Mouse (Mus musculus): ENCODE results near the gene Gm11444.

Gm11444 gene

DNA sequence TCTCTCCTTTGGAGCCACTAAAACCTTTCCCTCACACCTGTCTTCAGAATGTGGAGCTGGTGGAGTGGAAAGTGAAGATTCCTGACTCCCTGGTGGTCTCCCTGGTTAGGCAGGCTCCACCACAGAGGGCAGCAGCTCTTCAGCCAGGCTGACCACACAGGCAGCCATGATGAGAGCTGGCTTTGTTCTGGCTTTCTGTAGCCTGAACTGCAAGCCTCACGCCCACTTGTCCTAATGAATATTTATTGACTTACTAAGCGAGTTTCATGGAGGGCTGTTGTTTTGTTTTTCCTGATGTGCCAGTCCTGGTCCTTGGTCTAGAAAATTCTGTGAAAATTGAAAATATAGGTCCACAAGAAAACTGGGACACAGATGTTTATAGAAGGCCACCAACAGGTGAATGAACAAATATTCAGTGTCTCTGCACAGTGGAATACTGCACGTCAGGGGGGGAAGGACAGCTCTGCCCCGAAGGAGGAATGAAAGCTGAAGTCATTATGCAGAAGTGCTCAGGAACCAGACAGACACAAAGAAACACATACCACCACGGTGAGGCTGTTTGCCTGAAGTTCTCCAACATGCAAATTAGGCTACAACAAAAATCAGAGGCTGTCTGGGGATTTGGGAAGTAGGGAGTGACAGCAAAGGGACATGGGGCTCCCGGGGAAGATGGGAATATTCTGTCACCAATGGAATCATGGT is 8.0 kb upstream of the Gm11444 start:
- no peak for DNase-seq (ENCODE audit: low spot score in 2 of 2)

DNA sequence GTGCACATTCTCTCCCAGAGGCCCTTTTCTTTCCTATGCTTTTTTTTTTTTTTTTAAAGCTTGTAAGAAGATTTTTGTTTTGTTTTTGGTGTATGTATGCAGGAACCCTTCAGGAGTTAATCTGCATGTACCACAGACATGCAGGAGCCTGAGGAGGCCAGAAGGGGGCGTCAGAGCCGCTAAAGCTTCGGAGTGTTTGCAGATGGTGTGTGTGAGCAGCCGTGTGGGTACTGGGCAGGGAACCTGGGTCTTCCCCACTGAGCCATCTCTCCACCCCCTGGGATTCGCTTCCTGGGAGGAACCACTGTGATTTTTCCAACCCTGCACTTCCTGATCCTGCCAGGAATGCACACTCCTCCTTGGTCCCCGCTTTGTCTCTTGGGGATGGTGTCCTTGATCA is 625 bp upstream of the Gm11444 start:
- DNase-seq (ENCODE audit: low spot score in 2 of 2), result no peak

DNA sequence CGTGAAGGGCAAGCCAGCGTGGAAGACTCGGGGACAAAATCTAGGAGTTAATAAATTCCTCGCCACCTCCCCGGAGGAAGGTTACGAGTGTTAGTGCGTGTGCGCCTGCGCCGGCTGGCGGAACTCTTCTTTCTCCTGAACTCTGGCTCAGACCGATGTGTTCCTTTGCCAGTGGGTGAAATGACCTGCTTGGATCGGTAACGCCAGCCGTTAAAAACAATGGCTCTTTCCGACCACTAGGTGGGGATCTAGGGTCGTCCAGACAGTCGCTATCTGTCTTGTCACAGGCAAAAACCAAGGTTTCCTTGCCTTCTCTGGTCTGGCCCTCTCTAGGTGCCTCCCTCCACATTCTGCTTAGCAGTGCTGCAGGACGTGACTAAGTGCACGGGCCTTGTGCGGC is 1.1 kb downstream of the Gm11444 start:
- DNase-seq (ENCODE audit: low spot score in 2 of 2), result peak in 1 of 2 experiments; percentile 60

DNA sequence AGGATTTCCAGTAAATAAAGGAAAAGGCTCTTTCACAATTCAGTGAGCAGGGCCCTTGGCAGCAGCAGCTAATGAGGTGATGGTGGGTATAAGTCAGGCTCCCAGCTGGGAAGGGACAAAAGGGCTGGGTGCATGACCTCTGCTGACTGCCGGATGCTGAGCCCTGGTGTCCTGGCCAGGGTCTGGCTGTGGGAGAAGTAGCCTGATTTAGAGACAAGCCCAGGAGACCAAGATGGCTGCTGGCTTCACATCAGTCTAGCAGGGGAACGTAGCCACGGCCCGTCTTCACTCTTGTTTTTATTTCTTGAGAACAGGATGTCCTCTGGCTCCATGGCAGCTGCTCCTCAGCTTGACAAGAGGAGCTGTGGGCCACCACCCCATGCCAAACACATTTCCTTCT is 3.6 kb downstream of the Gm11444 start:
- no peak for DNase-seq (ENCODE audit: low spot score in 2 of 2)

DNA sequence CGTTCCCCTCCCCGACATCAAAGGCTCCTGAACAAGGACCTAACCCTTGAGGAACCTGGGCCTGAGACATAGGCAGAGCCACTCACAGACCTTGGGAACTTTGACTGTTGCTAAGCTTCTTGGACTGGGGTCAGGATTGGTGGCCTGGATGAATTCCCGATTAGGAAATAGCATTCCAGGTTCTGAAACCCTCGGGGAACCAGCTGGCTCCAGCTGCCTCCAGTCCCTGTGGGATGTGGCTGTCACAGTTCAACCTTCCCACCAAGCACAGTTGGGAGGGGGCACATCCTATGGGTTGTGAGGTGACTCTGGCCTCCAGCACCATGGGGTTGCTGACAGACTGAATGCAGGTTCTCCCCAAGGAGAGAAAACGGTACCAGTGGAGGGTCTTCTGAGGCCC is 4.2 kb downstream of the Gm11444 start:
- DNase-seq (ENCODE audit: low spot score in 2 of 2), result no peak

DNA sequence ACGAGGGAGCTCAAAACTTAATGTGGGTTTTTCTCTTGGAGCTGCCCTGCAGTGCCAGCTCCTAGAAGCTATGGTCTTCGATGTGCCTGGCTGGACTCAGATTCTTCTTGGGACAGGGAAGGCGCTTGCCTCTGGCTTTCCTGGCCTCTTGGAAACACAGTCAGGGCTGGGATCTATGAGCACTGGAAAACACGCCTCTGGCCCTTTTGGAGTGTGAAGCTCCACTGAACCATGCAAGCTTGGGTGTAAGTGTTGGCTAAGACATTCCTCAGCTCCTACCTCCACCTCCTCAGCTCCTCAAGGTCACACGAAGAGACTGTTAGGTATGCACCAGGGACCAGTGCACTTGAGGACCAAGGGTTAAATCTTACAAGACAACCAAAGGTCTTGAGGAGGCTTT is 5.2 kb downstream of the Gm11444 start:
- no peak for DNase-seq (ENCODE audit: low spot score in 2 of 2)

GRCm38 (mm10) chr11:85844144-85844965 is 5.8 kb downstream of the Gm11444 start:
- peak in 1 of 2 experiments; percentile 80 for DNase-seq (ENCODE audit: low spot score in 2 of 2)

- DNase-seq (ENCODE audit: low spot score in 2 of 2), result peak in 1 of 2 experiments; percentile 31
Measured at GRCm38 (mm10) chr11:85843347-85843692, 6.8 kb downstream of the Gm11444 start.

DNA sequence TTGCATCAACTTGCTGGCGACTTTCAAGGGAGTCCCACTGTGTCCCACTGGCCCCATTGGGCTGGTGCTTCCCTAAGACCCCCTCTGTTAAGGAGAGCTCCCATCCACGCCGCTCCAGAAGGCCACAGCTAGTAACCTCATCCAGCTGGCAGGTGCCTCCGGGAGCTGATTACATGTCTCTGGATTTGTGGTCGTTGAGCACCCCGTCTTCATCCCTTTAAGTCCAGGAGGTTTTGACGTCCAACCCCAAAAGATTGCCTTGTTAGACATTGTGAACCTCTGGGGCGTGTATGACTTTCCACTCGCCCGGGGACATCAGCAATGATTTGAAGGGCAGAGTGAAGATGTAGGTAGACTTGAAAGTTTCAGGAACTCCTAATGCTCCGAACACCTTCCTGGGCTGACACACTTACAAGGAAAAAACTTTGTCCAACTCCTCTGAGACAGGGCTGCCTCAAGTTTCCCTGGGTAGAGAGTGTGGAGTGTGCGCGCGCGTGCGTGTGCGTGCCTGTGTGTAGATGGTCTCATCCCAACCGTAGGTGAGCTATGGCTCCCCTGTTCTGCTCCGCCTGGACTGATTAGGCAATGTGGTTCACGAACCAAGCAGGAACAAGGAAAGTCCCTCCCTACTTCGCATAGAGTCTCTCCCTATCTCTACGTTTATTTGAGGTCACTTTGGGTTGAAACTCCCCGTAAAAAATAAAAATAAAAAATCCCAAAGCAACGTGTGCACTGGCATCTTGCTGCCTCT is 7.4 kb downstream of the Gm11444 start:
- no peak for DNase-seq (ENCODE audit: low spot score in 2 of 2)

DNA sequence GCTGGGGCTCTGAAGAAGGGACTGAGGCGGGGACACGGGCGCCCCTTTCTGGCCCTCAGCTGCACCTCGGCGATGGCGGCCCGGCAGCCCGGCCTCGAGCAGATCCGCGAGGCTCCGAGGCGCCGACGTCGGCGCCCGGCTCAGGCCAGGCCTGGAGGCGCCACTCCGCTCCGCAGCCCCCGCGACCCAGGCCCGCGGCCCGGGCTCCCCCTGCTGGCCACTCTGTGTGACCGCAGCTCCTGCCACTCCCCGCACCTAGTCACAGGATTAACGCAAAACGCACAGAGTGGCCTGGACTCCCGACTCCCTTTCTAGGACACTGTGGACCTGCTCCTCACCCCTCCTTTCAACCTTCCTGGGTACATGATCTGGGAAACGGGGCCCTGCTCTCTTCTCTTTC is 8.2 kb downstream of the Gm11444 start:
- no peak for DNase-seq (ENCODE audit: low spot score in 2 of 2)

GRCm38 (mm10) chr11:85841211-85841681 is 8.9 kb downstream of the Gm11444 start:
- no peak for DNase-seq (ENCODE audit: low spot score in 2 of 2)

DNA sequence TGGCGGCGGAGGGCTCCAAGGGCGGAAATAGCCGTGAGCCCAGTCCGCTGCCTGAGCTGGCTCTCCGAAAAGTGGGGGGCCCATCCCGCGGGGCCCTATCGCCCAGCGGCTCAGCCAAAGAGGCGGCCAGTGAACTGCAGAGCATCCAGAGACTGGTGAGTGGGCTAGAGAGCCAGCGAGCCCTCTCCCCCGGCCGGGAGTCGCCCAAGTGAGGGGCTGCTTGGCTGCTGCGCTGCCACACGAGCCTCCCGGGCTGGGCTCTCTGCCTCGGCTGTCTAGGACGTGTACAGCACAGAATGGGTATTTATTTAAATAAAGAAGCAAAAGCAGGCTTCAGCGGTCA is 9.4 kb downstream of the Gm11444 start:
- no peak for DNase-seq (ENCODE audit: low spot score in 2 of 2)

DNA sequence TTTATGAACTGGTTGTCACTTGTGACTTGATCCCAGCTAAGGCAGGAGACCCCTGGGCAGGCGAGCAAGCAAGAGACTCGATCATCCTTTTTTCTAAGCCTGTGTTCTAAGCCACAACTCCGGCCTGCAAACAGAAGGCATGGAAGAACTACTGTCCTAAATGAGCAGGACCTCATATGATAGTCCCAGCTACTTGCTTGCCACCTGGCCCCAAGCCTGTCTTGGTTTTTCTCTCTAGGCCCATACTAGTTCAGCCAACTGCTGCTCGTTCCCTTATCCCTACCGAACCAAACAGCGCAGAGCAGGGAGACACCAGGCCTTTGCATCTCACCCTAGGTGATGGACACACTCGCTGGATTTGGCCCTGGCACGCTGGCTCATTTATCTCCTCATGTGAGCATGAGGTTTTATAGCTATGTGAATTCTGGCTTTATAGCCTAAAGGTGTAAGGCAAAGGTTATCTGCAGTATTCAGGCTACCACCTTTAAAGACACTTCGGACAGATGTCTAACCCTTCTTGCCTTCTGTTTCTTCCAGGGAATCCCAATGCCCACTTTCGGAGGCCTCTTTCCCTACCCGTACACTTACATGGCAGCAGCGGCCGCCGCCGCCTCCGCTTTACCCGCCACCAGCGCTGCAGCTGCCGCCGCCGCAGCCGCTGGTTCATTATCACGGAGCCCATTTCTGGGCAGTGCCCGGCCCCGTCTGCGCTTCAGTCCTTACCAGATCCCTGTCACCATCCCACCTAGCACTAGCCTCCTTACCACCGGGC is 9.9 kb downstream of the Gm11444 start:
- no peak for DNase-seq (ENCODE audit: low spot score in 2 of 2)

DNA sequence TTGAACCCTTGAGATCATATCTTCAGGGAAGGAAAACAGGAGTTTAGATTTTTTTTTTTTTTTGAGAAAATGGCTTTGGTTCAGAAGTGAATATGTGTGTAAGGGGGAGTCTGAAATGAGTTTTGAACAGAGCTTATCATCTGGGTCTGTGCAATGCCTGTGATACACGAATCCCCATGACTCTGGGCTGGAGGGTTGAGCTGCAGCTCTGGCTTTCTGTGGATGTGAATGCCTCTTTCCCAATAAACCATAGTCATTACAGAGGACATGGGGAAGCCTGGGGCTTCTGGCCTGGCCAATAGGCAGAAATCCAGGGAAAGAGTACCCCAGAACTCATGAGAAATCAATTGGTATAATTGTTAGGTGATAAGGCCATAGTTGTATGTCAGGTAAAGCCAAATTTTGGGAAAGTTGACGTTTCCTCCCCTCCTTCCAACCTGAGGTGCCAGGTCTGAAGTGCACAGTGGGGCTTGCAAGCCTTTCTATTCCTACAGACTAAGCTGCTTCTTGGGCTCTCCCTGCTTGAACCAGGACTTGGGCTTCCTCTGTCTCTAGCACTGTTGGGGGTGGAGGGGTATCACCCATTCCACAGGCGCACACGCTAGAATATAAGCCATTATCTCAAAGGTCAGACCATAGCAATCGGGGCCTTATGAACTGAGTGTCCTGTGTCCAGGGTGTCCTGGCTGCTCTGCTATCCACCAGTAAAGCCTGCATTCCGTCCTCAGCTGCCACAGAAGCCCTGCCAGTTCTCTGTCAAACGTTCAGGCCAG is 10.7 kb downstream of the Gm11444 start:
- no peak for DNase-seq (ENCODE audit: low spot score in 2 of 2)

DNA sequence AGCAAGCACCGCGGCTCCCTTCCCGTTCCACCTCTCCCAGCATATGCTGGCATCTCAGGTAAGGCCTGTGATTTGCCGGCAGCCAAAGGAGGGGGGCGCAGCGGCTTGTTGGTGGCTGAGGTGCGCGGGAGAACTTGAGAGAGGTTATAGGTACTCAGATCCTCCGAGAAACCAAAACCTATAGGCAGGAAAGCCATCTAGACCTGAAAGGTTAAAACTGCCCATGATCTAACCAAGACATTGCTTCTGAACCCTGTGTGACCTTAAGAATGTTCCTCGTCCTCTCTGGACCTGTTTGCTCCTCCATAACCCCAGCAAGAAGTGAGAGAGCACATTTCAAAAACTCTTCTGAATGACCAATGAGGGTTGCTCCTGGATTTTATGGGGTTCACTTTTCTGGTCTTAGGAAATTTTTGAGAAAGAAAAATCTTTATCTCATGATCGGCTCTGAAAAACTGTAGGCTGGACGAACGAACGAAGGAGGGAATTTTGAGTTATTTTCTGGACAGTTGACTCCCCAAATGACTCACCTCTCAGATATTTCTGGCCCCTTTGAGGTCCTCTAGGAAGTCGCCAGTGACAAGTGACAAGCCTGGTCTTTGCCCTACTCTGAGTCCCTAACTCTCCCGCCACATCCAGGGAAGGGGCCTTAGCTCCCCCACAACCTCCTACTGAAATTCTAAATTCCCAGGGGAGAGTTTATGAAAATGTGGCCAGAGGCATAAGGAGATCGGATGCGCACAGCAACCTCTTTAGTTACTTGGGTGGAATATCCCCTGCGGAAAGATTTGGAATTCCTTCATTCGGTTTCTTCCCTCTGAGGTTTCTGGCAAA is 11.5 kb downstream of the Gm11444 start:
- DNase-seq (ENCODE audit: low spot score in 2 of 2), result no peak

DNA sequence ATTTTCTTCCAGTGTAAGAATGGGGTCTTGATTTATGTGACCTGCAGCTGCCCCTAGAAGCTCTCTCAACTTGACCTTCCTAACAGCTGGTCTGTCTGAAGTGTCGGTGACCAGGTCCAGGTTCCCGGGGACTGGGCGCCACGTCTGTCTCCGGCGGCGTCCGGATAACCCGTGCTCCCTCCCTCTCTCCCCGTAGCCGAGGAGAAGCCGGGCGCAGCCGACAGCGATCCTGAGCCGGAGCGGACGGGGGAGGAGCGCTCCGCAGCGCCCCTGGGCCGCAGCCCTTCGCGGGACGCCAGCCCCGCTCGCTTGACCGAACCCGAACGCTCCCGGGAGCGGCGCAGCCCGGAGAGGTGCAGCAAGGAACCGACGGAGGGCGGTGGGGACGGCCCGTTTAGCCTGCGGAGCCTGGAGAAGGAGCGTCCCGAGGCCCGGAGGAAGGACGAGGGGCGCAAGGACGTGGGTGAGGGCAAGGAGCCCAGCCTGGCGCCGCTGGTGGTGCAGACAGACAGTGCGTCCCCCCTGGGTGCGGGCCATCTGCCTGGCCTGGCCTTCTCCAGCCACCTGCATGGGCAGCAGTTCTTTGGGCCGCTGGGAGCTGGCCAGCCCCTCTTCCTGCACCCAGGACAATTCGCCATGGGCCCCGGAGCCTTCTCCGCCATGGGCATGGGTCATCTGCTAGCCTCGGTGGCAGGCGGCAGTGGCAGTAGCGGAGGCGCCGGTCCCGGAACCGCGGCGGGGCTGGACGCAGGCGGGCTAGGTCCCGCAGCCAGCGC is 12.3 kb downstream of the Gm11444 start:
- no peak for DNase-seq (ENCODE audit: low spot score in 2 of 2)

GRCm38 (mm10) chr11:85837291-85837647 is 12.9 kb downstream of the Gm11444 start:
- DNase-seq (ENCODE audit: low spot score in 2 of 2), result no peak

GRCm38 (mm10) chr11:85836523-85837290 is 13.4 kb downstream of the Gm11444 start:
- DNase-seq (ENCODE audit: low spot score in 2 of 2), result no peak

All from left cerebral cortex, adult 9 months (tissue).